Mouse (Mus musculus) cerebellum, postnatal 10 days (tissue): ENCODE measurements at regions not wholly inside any gene's neighbourhood (a gene's known extent, or its start where the extent isn't known, plus 50 kb on each side); places are given as distances from the start of the nearest gene placed in this dataset.

Experiments
- DNase-seq, 2 experiments: peaks; one replicate each; pipeline ENCODE4 v3.0.0; 2021; ENCODE audit warnings: mixed read lengths in 2 of 2

- no peak for DNase-seq
These were observed 121.4 kb upstream of the Otogl start for GRCm38 (mm10) chr10:108033317-108033795.

DNA sequence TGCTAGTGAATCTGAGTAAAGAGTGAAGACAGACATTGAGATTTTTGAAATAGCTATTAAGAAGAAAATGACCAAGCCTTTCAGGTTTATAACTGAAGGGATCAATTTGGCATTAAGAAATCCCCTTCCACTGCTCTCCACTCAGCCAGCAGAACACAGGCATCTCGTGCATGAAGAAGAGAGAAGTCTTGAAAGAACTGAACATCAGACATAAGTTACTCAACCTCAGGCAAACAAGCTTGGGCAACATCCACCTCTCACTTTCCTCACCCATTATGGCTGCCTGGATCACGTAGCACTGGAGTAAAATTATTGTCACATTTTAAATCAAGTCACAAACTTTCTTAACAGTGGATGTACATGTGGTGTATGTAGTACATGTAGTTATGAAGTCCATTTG lies 115.6 kb upstream of the Otogl start:
- no peak for DNase-seq

DNA sequence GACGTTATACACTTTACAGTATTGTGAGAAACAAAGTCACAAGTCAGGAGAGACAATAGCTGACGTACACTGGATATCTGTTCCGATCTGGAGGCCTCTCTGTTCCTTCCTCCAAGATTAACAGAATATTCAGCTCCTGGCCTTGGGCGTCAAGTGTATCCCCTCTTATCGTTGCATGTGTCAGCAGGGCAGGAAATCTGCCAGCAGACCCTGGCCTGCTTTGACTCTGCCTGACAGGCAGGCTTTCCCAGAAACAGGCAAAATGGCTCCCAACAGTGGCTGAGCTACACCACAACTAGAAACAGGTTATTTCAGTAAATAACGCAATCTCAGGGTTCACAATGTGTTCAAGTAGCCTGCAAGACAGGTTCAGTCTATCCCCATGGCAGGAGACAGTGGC lies 112.3 kb upstream of the Otogl start:
- no peak for DNase-seq

- no peak for DNase-seq
These were observed 104.6 kb upstream of the Otogl start for GRCm38 (mm10) chr10:108016552-108016951.

DNA sequence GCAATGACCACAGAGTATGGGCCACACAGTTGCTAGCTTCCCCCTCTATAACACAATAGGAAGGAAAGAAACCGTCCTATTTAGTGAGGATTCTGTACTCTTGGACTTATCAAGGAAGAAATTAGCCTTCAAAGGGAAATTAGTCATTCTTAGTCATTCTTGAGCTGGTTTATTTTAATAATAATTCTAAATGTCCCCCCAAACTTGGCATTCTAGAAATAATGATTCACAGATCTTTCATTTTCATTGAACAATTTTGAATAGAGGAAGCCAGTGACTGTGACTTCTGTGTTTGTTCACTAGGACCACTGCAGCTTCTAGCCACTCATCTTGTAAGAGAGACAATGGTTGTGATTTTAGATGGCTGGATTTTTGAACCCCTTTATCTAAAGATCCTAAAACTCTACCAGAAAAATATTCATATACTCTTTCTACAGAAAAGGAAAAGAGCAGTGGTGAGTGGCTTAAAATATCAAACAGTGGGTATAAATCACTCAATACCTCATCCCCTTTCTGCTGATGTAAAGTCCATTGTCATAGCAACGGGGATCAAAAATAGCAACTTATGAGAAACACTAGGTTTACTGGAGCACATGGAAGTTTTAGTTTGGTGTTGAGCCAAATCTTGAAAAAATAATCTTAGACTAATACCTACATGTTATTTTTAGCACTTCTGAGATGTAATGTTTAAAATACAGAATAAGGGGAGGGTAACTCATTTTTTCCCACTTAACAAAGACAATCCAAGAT lies 83.1 kb upstream of the Otogl start:
- DNase-seq, result no peak

DNA sequence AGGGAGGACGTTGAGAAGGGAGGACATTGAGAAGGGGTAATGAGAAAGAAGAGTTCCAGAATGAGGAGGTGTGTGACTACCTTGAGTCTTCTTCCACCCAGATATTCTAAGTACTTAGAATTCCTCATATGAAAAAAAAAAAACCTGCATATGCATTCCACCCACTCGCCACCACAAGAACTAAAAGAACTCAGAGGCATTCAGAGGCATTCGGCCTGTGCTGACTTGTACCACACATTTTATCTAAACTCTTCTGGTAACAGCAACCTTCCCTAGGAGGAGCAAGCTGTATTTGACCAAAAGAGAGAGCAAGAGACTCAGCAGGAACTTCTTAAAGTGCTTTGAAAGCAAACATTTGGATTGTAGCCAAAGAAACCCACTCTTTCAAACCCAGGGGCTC lies 80.7 kb upstream of the Otogl start:
- DNase-seq, result no peak

GRCm38 (mm10) chr10:107990557-107990956 lies 78.6 kb upstream of the Otogl start:
- no peak for DNase-seq

DNA sequence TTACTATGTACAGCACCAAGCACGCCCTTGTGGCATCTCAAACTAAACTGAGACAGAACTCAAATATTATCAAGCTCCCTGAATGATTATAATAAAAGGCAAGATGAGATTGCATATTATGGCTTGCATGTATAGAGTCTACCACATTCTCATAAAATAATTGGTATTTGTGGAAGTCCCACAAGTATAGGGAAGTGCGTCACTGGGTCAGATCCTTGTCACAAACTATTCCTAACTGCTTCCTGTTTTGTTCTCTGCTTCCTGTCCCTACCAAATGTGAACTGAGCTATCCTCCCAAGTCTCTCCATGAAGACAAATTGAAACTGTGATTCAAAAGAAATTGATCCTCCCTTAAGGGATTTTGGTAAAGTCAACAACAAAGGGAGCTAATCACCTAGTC lies 78.0 kb upstream of the Otogl start:
- no peak for DNase-seq

DNA sequence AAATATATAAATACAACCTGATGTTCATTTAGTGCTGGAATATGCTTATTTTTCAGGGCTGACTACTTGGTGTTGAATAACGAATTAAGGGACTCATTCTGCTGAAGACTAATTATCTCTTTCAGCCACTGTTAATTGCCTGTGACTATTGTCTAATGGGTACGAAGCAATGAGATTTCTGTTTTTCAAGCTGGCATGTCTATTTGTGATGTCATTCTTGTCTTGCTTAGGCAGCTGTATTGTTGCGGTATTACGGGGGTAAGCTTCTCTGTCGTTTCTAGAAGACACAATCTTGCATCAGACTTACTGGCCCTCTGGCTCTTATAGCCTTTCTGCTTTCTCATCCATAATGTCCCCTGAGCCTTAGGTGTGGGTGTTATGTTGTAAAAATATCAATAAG lies 70.7 kb upstream of the Otogl start:
- DNase-seq, result no peak

DNA sequence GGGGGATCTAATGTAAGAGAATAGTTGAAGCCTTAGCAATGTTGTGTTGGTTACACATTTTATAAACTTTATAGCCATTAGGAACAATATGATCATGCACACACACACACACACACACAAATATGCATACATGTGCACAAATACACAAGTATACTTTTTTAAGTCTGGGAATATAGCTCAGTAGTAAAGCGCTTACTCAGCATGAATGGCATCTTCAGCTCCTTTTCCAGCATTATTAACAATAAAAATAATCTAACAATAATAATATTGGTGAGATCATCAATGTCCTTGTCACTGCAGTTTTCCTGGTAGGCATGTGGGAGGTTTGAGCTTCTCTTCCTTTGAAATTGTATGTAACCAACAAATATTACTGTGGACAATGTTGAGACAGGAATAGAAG lies 70.1 kb upstream of the Otogl start:
- DNase-seq, result no peak

DNA sequence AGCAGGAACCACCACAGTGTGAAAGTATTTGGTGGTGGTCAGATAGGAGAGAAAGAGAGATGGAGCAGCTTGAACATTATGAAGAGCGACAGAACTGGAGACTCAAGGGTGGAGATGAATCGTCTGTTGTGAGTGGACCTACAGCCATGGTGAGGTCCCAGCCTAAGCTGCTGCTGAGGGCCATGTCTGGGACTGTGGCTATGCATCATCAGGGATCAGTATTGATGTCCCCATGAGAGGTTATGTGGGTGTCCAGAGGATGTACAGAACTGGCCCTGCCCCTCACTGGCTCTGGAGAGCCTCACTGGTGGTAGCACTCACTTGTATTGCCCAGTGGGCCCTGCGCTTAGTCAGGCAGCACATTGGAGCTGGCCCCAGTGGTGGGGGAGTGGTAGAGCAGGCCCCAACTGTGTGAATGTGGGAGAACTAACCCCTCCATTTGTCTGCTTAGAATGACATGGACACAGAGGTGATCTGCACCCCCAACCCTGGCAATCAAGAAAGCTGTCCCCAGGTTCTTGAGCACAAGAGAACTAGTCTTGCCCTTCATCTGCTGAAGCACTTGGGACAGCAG lies 64.5 kb upstream of the Otogl start:
- DNase-seq, result no peak

GRCm38 (mm10) chr10:107971748-107972147 lies 59.8 kb upstream of the Otogl start:
- DNase-seq, result no peak

GRCm38 (mm10) chr10:107966996-107967395 lies 55.1 kb upstream of the Otogl start:
- DNase-seq, result no peak

- no peak for DNase-seq
These were observed 52.1 kb upstream of the Otogl start for GRCm38 (mm10) chr10:107964022-107964421.

- DNase-seq, result no peak
These were observed 50.2 kb upstream of the Otogl start for GRCm38 (mm10) chr10:107962130-107962529.
